Comparison of ENCODE assay signal across 8 mouse cellular contexts in genomic region chr14:105979544-105980323, GRCm38 (mm10).
DNase-seq lines count a peak whose midpoint lies in the region; ATAC-seq and TF ChIP-seq lines count a peak whose summit lies in the region.

No protein-coding gene starts in this region.

- no peaks in the 10 kb centered on the region for H3K27me3 ChIP-seq in liver, adult 2 months (ENCODE audit: control insufficient read depth, insufficient read depth, low read length)
- H3K27me3 ChIP-seq in liver, postnatal 0 days (ENCODE audit: insufficient read depth, low read length): no peaks in the 10 kb centered on the region
- no peaks in the 10 kb centered on the region for H3K27me3 ChIP-seq in forebrain, embryonic 15.5 days
- no peaks in the 10 kb centered on the region for H3K27me3 ChIP-seq in kidney, adult 2 months (replicated peaks; ENCODE audit: control insufficient read depth, insufficient read depth, low read length)
- no peaks in the 10 kb centered on the region for H3K27me3 ChIP-seq in neural tube, embryonic 13.5 days

- ATAC-seq in liver, postnatal 0 days: no peak
- ATAC-seq in forebrain, embryonic 15.5 days (replicated peaks): peak; percentile 60; the same call in 1 of the 2 replicates
- peak; percentile 77 for ATAC-seq in neural tube, embryonic 13.5 days (ENCODE audit: low read depth)

- no peaks in the 10 kb centered on the region for H3K9me3 ChIP-seq in liver, postnatal 0 days (ENCODE audit: low read length)
- H3K9me3 ChIP-seq in forebrain, embryonic 15.5 days: no peaks in the 10 kb centered on the region
- no peaks in the 10 kb centered on the region for H3K9me3 ChIP-seq in neural tube, embryonic 13.5 days

- no peak overlapping the region for H3K4me2 ChIP-seq in liver, postnatal 0 days (ENCODE audit: low read depth, low read length)
- 0 out of 2 replicates have a peak overlapping the region, but pooled peaks have one; percentile 6 for H3K4me2 ChIP-seq in forebrain, embryonic 15.5 days (replicated peaks)
- H3K4me2 ChIP-seq in neural tube, embryonic 13.5 days: peak overlapping the region; percentile 22

- TF ChIP-seq POLR2A in liver, adult 2 months (IDR thresholded peaks at IDR 0.05; ENCODE audit: extremely low read depth, insufficient read depth, low read length): no peak
- TF ChIP-seq POLR2A in kidney, adult 2 months (IDR thresholded peaks at IDR 0.05; ENCODE audit: low read depth, low read length): no peak

- no peak overlapping the region for H3K9ac ChIP-seq in liver, adult 2 months (ENCODE audit: low read depth, low read length)
- no peak overlapping the region for H3K9ac ChIP-seq in liver, postnatal 0 days (replicated peaks)
- H3K9ac ChIP-seq in forebrain, embryonic 15.5 days (replicated peaks): no peak overlapping the region
- no peak overlapping the region for H3K9ac ChIP-seq in neural tube, embryonic 13.5 days

- H3K4me1 ChIP-seq in liver, adult 2 months (ENCODE audit: control insufficient read depth, insufficient read depth, low read length): no peaks in the 10 kb centered on the region
- no peaks in the 10 kb centered on the region for H3K4me1 ChIP-seq in liver, postnatal 0 days (ENCODE audit: insufficient read depth)
- H3K4me1 ChIP-seq in forebrain, embryonic 15.5 days: peaks cover 11% of the 10 kb centered on the region
- no peaks in the 10 kb centered on the region for H3K4me1 ChIP-seq in kidney, adult 2 months (ENCODE audit: control insufficient read depth, insufficient read depth, low read length)
- peaks cover 17% of the 10 kb centered on the region; the same call in 1 of the 2 replicates for H3K4me1 ChIP-seq in neural tube, embryonic 13.5 days (replicated peaks)

- DNase-seq in liver, adult 2 months (ENCODE audit: extremely low read depth, low read depth, low spot score): peak; percentile 19
- DNase-seq in liver, postnatal 0 days: no peak
- DNase-seq in kidney, adult 2 months: peak; percentile 79
- no peak for DNase-seq in thymus, postnatal 36 days
- no peak for DNase-seq in layer of hippocampus, postnatal 14 days (ENCODE audit: low spot score in 2 of 2)
- DNase-seq in frontal cortex, postnatal 25 days (ENCODE audit: low spot score in 2 of 2): no peak

- no peaks in the 10 kb centered on the region for H3K79me2 ChIP-seq in liver, adult 2 months (ENCODE audit: control insufficient read depth, insufficient read depth, low read length)

- TF ChIP-seq EP300 in liver, postnatal 0 days (IDR thresholded peaks at IDR 0.05; ENCODE audit: low read depth): no peak

- WGBS in liver, adult 2 months: 77% methylated on average over 15 of the region's 15 CpGs
- WGBS in liver, postnatal 0 days (ENCODE audit: insufficient replicate concordance): 58% methylated on average over 15 of the region's 15 CpGs
- 43% methylated on average over 15 of the region's 15 CpGs for WGBS in forebrain, embryonic 15.5 days
- 43% methylated on average over 15 of the region's 15 CpGs for WGBS in kidney, adult 2 months
- WGBS in neural tube, embryonic 13.5 days: 38% methylated on average over 15 of the region's 15 CpGs

- no peak overlapping the region for H3K27ac ChIP-seq in liver, adult 2 months (replicated peaks; ENCODE audit: insufficient read depth, low read depth, low read length)
- H3K27ac ChIP-seq in liver, postnatal 0 days (ENCODE audit: low read depth): no peak overlapping the region
- H3K27ac ChIP-seq in forebrain, embryonic 15.5 days (replicated peaks): no peak overlapping the region
- peak overlapping the region; percentile 74 for H3K27ac ChIP-seq in kidney, adult 2 months (ENCODE audit: insufficient read depth, low read depth, low read length)
- H3K27ac ChIP-seq in neural tube, embryonic 13.5 days (replicated peaks): no peak overlapping the region

- no peak for TF ChIP-seq CTCF in liver, adult 2 months (IDR thresholded peaks at IDR 0.05; ENCODE audit: low read depth, low read length)
- TF ChIP-seq CTCF in liver, postnatal 0 days (IDR thresholded peaks at IDR 0.05; ENCODE audit: low read depth): no peak
- no peak for TF ChIP-seq CTCF in kidney, adult 2 months (conservative IDR thresholded peaks at IDR 0.05; ENCODE audit: insufficient read depth, insufficient read length, low read depth, low read length)

- no peak overlapping the region for H3K4me3 ChIP-seq in liver, adult 2 months (ENCODE audit: insufficient read depth, low read depth, low read length)
- no peak overlapping the region for H3K4me3 ChIP-seq in liver, postnatal 0 days (ENCODE audit: low read depth, low read length)
- no peak overlapping the region for H3K4me3 ChIP-seq in forebrain, embryonic 15.5 days
- no peak overlapping the region for H3K4me3 ChIP-seq in kidney, adult 2 months (ENCODE audit: insufficient read depth, low read depth, low read length)
- H3K4me3 ChIP-seq in neural tube, embryonic 13.5 days: no peak overlapping the region

- no peaks in the 10 kb centered on the region for H3K36me3 ChIP-seq in liver, adult 2 months (ENCODE audit: control insufficient read depth, insufficient read depth, low read length)
- H3K36me3 ChIP-seq in liver, postnatal 0 days (replicated peaks; ENCODE audit: insufficient read depth, low read length): no peaks in the 10 kb centered on the region
- H3K36me3 ChIP-seq in forebrain, embryonic 15.5 days: no peaks in the 10 kb centered on the region
- H3K36me3 ChIP-seq in kidney, adult 2 months (ENCODE audit: control insufficient read depth, insufficient read depth, low read length): no peaks in the 10 kb centered on the region
- no peaks in the 10 kb centered on the region for H3K36me3 ChIP-seq in neural tube, embryonic 13.5 days

Comparison
In these comparisons a context has a peak if more than half of its experiments do, and no peak if none do; other contexts are left out.
1. DNase-seq: peak in liver, adult 2 months (single experiment) and kidney, adult 2 months (single experiment); none in liver, postnatal 0 days (single experiment), thymus, postnatal 36 days (0 of 2), layer of hippocampus, postnatal 14 days (0 of 2) and frontal cortex, postnatal 25 days (0 of 2).